Mouse (Mus musculus) embryonic facial prominence, embryonic 14.5 days (tissue): Measurements from ENCODE around the gene Nrsn2. TPM values are rescaled to one million over a fixed set of nuclear protein-coding genes. Genes with fewer than 3 reads are reported as not detected.

Experiments
- ATAC-seq: fragments of 200-750 bp; cut with Nextera tagmentation; 2 replicates; pipeline ENCODE4 v1.8.0; 2017; ENCODE audit warnings: low read depth, moderate number of reproducible peaks, moderate TSS enrichment
- DNase-seq: peaks from one replicate; pipeline ENCODE4 v3.0.0-alpha.2; 2015; ENCODE audit warnings: low spot score
- H3K27ac ChIP-seq: fragments of 300-500 bp; sonication (generic); replicated peaks from 2 replicates; pipeline ENCODE4 v1.5.1; 2014; ENCODE audit warnings: low read depth, mild to moderate bottlenecking, low read length, moderate library complexity
- H3K27me3 ChIP-seq: fragments of 300-500 bp; sonication (generic); replicated peaks from 2 replicates; pipeline ENCODE4 v1.6.1; 2014; ENCODE audit warnings: low read length; ENCODE audit not compliant: control insufficient read depth, insufficient read depth
- H3K36me3 ChIP-seq: fragments of 300-500 bp; sonication (generic); 2 replicates; pipeline ENCODE4 v1.6.1; 2014; ENCODE audit warnings: low read length, mixed read lengths; ENCODE audit not compliant: control insufficient read depth, insufficient read depth
- H3K4me1 ChIP-seq: fragments of 300-500 bp; sonication (generic); 2 replicates; pipeline ENCODE4 v1.6.1; 2014; ENCODE audit warnings: antibody characterized with exemption, low read length; ENCODE audit not compliant: control insufficient read depth, insufficient read depth
- H3K4me2 ChIP-seq: fragments of 300-500 bp; sonication (generic); 2 replicates; pipeline ENCODE4 v1.6.1; 2014; ENCODE audit warnings: low read depth, mild to moderate bottlenecking, low read length, moderate library complexity, mixed read lengths
- H3K4me3 ChIP-seq: fragments of 300-500 bp; sonication (generic); 2 replicates; pipeline ENCODE4 v1.5.1; 2014; ENCODE audit warnings: low read depth, mild to moderate bottlenecking, low read length
- H3K9ac ChIP-seq: fragments of 300-500 bp; sonication (generic); 2 replicates; pipeline ENCODE4 v1.6.1; 2014; ENCODE audit warnings: low read depth, mild to moderate bottlenecking, low read length, moderate library complexity, mixed read lengths
- H3K9me3 ChIP-seq: fragments of 300-500 bp; sonication (generic); 2 replicates; pipeline ENCODE4 v1.6.1; 2016; ENCODE audit warnings: low read length; ENCODE audit not compliant: control insufficient read depth
- WGBS: fragments of 180-500 bp; shearing (Covaris S2); extraction: QIAGEN DNeasy Blood & Tissue Kit; methylation state at CpG from one replicate; pipeline ENCODE4 v1.1.7; 2014; 5-methylcytosine and 5-hydroxymethylcytosine counted together
- polyA plus RNA-seq: library from polyadenylated mRNA; unstranded; fragments of >200 nt; fragmentation: Nextera tagmentation; extraction: Ambion mirVana; gene quantifications from 2 replicates; pipeline ENCODE4 v1.2.1, GENCODE M21; 2014

Gene Nrsn2
- polyA plus RNA-seq, 1 experiment from 2014 or later = 2.7 TPM

GRCm38 (mm10) chr2:152349842-152350540, 26.4 kb downstream of the Nrsn2 start:
- ATAC-seq = peak; percentile 70; the same call in 1 of the 2 replicates
- H3K9ac ChIP-seq = no peak overlapping the region
- 83% methylated on average over 8 of the region's 8 CpGs for whole genome bisulfite sequencing

GRCm38 (mm10) chr2:152349205-152349604, 27.2 kb downstream of the Nrsn2 start:
- H3K9me3 ChIP-seq = no peaks in the 10 kb centered on the region
- H3K36me3 ChIP-seq = no peaks in the 10 kb centered on the region
- H3K4me2 ChIP-seq = no peak overlapping the region
- H3K4me3 ChIP-seq = no peak overlapping the region
- no peaks in the 10 kb centered on the region for H3K4me1 ChIP-seq
- WGBS = 78% methylated on average over 6 of the region's 6 CpGs
- DNase-seq (no peak), ATAC-seq (no peak)
- no peak overlapping the region for H3K9ac ChIP-seq
- H3K27me3 ChIP-seq = no peaks in the 10 kb centered on the region
- H3K27ac ChIP-seq = no peak overlapping the region

More at GRCm38 (mm10) chr2:152349842-152350540, 26.4 kb downstream of the Nrsn2 start:
- H3K9me3 ChIP-seq = no peaks in the 10 kb centered on the region
- H3K27ac ChIP-seq = no peak overlapping the region
- H3K36me3 ChIP-seq = no peaks in the 10 kb centered on the region
- no peak overlapping the region for H3K4me2 ChIP-seq
- peak; percentile 86 for DNase-seq
- no peaks in the 10 kb centered on the region for H3K27me3 ChIP-seq
- H3K4me3 ChIP-seq = no peak overlapping the region
- no peaks in the 10 kb centered on the region for H3K4me1 ChIP-seq

GRCm38 (mm10) chr2:152347722-152348121, 28.7 kb downstream of the Nrsn2 start:
- Histone ChIP-seq H3K9ac (no peak overlapping the region), H3K4me3 (no peak overlapping the region), H3K36me3 (no peaks in the 10 kb centered on the region), H3K4me2 (no peak overlapping the region), H3K9me3 (no peaks in the 10 kb centered on the region), H3K4me1 (no peaks in the 10 kb centered on the region), H3K27me3 (no peaks in the 10 kb centered on the region), H3K27ac (no peak overlapping the region)
- ATAC-seq (no peak), DNase-seq (no peak)
- WGBS = 81% methylated on average over 2 of the region's 2 CpGs

GRCm38 (mm10) chr2:152346776-152347465, 29.5 kb downstream of the Nrsn2 start:
- no peak overlapping the region for H3K9ac ChIP-seq

GRCm38 (mm10) chr2:152345393-152345792, 31.0 kb downstream of the Nrsn2 start:
- no peak for ATAC-seq

More at GRCm38 (mm10) chr2:152346776-152347465, 29.5 kb downstream of the Nrsn2 start:
- H3K27me3 ChIP-seq = no peaks in the 10 kb centered on the region
- 37% methylated on average over 9 of the region's 9 CpGs for WGBS
- no peak for DNase-seq
- H3K27ac ChIP-seq = no peak overlapping the region
- no peaks in the 10 kb centered on the region for H3K36me3 ChIP-seq
- H3K9me3 ChIP-seq = no peaks in the 10 kb centered on the region
- no peak overlapping the region for H3K4me3 ChIP-seq
- H3K4me2 ChIP-seq = no peak overlapping the region
- no peaks in the 10 kb centered on the region for H3K4me1 ChIP-seq
- ATAC-seq = no peak

GRCm38 (mm10) chr2:152344909-152345308, 31.5 kb downstream of the Nrsn2 start:
- no peak for ATAC-seq
- Histone ChIP-seq H3K4me1 (no peaks in the 10 kb centered on the region), H3K4me2 (no peak overlapping the region)

More at GRCm38 (mm10) chr2:152345393-152345792, 31.0 kb downstream of the Nrsn2 start:
- Histone ChIP-seq H3K9me3 (no peaks in the 10 kb centered on the region), H3K4me2 (no peak overlapping the region), H3K4me3 (no peak overlapping the region), H3K36me3 (no peaks in the 10 kb centered on the region), H3K9ac (no peak overlapping the region), H3K4me1 (no peaks in the 10 kb centered on the region), H3K27ac (no peak overlapping the region), H3K27me3 (no peaks in the 10 kb centered on the region)
- 64% methylated on average over 6 of the region's 6 CpGs for WGBS
- no peak for DNase-seq

GRCm38 (mm10) chr2:152344361-152344760, 32.1 kb downstream of the Nrsn2 start:
- DNase-seq = no peak
- H3K27me3 ChIP-seq = no peaks in the 10 kb centered on the region
- ATAC-seq = peak; percentile 20; the same call in 1 of the 2 replicates

More at GRCm38 (mm10) chr2:152344909-152345308, 31.5 kb downstream of the Nrsn2 start:
- no peaks in the 10 kb centered on the region for H3K27me3 ChIP-seq
- 64% methylated on average over 5 of the region's 5 CpGs for WGBS
- H3K36me3 ChIP-seq = no peaks in the 10 kb centered on the region
- no peak overlapping the region for H3K4me3 ChIP-seq
- H3K27ac ChIP-seq = no peak overlapping the region
- H3K9ac ChIP-seq = no peak overlapping the region
- DNase-seq = no peak
- no peaks in the 10 kb centered on the region for H3K9me3 ChIP-seq

GRCm38 (mm10) chr2:152343329-152344213, 32.9 kb downstream of the Nrsn2 start, which contains the start of gene Trib3:
Gene Trib3, minus strand, starts transcription at chr2:152344032.
- ATAC-seq (peak; percentile 88), DNase-seq (peak; percentile 85)
- Histone ChIP-seq H3K4me2 (peak within 1 kb of the TSS; percentile 69), H3K9me3 (no peaks in the 10 kb centered on the region), H3K4me1 (no peaks in the 10 kb centered on the region), H3K27ac (no peak within 1 kb of the TSS), H3K9ac (peak within 1 kb of the TSS; percentile 49), H3K4me3 (peak within 1 kb of the TSS; percentile 43), H3K36me3 (no peaks in the 10 kb centered on the region), H3K27me3 (no peaks in the 10 kb centered on the region)
- WGBS = under 1% methylated on average over 41 of the region's 52 CpGs

More at GRCm38 (mm10) chr2:152344361-152344760, 32.1 kb downstream of the Nrsn2 start:
- Histone ChIP-seq H3K4me2 (peak overlapping the region; percentile 69), H3K27ac (no peak overlapping the region), H3K9me3 (no peaks in the 10 kb centered on the region), H3K4me3 (peak overlapping the region; percentile 43), H3K9ac (peak overlapping the region; percentile 49; the same call in 1 of the 2 replicates), H3K4me1 (no peaks in the 10 kb centered on the region), H3K36me3 (no peaks in the 10 kb centered on the region)
- WGBS = 10% methylated on average over 10 of the region's 10 CpGs
